Mouse (Mus musculus): ENCODE results near the gene Smarcb1. TPM values are rescaled to one million over a fixed set of nuclear protein-coding genes. Genes with fewer than 3 reads are reported as not detected.

The Smarcb1 gene
- polyA plus RNA-seq, 2 experiments, result 116 to 177 TPM

DNA sequence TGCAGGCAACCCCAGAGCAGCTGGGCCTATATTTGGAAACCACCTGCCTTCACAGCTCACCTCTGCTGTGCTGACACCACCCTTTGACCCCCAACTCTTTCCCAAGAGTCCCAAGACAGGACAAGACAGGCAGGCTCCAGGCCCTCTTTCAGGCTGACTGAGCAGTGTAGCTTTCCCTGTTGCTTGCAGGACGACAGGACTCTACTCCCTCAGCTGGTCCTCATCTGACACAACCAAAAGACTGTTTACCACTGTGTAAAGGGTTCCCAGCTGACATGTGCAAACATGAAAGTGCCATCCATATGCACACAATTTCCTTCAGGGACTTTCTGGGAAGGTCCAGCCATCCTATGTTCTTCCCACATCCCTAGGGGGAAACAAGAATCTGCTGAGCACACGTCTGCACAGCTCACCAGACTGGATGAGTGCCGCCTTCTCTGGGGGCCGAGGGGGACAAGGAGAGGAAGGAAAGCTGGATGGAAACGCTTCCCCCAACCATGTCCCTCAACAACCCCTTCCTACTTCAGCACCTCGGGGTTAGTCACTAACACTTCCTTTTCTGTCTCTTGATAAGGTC is 8.3 kb downstream of the Smarcb1 start:
- no peak for ATAC-seq (ENCODE audit: low FRiP score, low read depth)
- Histone ChIP-seq H3K27ac (replicated peaks; ENCODE audit: low read depth, low read length) (no peak overlapping the region; the same call in 1 of the 2 replicates), H3K4me1 (ENCODE audit: control insufficient read depth, insufficient read depth, low read length) (peaks cover 10% of the 10 kb centered on the region; the same call in 1 of the 2 replicates), H3K9me3 (ENCODE audit: control insufficient read depth, low read length) (no peaks in the 10 kb centered on the region), H3K4me3 (replicated peaks; ENCODE audit: low read length) (no peak overlapping the region), H3K4me2 (replicated peaks; ENCODE audit: low read depth, low read length, severe bottlenecking) (no peak overlapping the region), H3K27me3 (ENCODE audit: control insufficient read depth, insufficient read depth, low read length) (no peaks in the 10 kb centered on the region), H3K36me3 (ENCODE audit: control insufficient read depth, insufficient read depth, low read length) (peaks cover 77% of the 10 kb centered on the region), H3K9ac (ENCODE audit: low read depth, low read length, severe bottlenecking) (no peak overlapping the region)
- no peak for TF ChIP-seq POLR2A (IDR thresholded peaks at IDR 0.05; ENCODE audit: borderline replicate concordance, extremely low read depth, insufficient read depth, insufficient read length)
- WGBS, result 53% methylated on average over 6 of the region's 6 CpGs
- no peak for DNase-seq (ENCODE audit: low spot score)

DNA sequence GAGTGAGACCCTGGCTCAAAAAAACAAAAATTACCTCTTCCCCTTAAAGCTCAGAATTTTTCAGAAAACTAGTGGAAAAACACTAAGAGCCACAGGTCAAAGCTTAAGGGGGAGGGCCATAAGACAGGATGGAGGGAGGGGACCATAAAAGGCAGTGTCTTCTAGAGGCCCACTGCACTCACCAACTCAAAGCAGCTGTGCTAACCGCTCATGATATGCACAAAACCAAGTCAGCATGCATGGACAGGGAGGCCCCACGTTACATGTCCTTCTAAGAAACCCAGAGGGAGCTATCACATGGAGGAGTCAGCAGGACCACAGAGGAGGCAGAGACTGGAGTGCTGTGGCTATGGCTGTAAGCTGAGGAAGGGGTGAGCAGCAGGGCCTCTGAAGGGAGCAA is 10.7 kb downstream of the Smarcb1 start:
- Histone ChIP-seq H3K27me3 (ENCODE audit: control insufficient read depth, insufficient read depth, low read length) (no peaks in the 10 kb centered on the region), H3K4me3 (replicated peaks; ENCODE audit: low read length) (no peak overlapping the region), H3K4me1 (ENCODE audit: control insufficient read depth, insufficient read depth, low read length) (no peaks in the 10 kb centered on the region), H3K4me2 (replicated peaks; ENCODE audit: low read depth, low read length, severe bottlenecking) (no peak overlapping the region), H3K9ac (ENCODE audit: low read depth, low read length, severe bottlenecking) (no peak overlapping the region), H3K36me3 (ENCODE audit: control insufficient read depth, insufficient read depth, low read length) (peaks cover 86% of the 10 kb centered on the region), H3K27ac (replicated peaks; ENCODE audit: low read depth, low read length) (no peak overlapping the region), H3K9me3 (ENCODE audit: control insufficient read depth, low read length) (no peaks in the 10 kb centered on the region)
- ATAC-seq (ENCODE audit: low FRiP score, low read depth) (no peak), DNase-seq (ENCODE audit: low spot score) (no peak)
- TF ChIP-seq POLR2A (IDR thresholded peaks at IDR 0.05; ENCODE audit: borderline replicate concordance, extremely low read depth, insufficient read depth, insufficient read length), result no peak
- WGBS, result 65% methylated on average over 2 of the region's 2 CpGs

DNA sequence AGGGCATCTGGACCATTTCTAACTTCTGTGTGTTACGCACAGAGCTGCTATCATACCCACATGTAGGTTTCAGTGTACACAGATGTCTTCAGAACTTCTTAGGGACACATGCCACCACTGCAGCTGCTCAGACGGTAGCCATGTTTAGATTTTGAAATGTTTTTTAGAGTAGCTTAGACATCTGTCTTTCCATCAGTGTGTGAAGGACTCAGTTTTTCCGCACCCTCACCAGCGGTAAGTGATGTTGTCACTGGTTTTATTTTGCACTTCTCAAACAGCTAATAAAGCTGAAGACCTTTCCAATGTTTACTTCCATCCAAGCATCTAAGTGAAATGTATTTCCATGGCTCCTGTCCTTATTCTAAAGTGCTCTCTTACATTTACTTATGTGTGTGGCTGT is 14.5 kb downstream of the Smarcb1 start:
- no peak for DNase-seq (ENCODE audit: low spot score)

DNA sequence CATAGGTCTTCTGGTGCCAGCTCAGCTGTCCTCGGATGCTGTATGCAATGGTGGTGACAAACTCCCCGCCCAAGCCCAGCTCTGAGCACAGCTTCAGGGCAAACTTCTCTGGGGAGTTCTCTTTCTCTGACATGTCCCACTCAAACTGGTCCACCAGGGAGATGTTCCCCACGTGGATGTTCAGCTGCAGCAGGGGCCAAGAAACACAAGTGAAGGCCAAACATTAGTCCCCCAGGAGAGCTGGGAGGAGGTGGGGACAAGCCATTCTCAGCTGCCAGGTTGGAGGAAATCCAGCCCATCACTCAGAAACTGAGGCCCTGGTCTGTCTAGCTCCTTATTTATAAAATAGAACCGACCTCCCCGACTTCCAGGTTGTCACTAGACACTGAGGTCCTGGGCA is 17.0 kb downstream of the Smarcb1 start:
- DNase-seq (ENCODE audit: low spot score) (no peak), ATAC-seq (ENCODE audit: low FRiP score, low read depth) (no peak)
- no peak overlapping the region for H3K9ac ChIP-seq (ENCODE audit: low read depth, low read length, severe bottlenecking)
- H3K4me1 ChIP-seq (ENCODE audit: control insufficient read depth, insufficient read depth, low read length), result no peaks in the 10 kb centered on the region
- no peaks in the 10 kb centered on the region for H3K9me3 ChIP-seq (ENCODE audit: control insufficient read depth, low read length)
- H3K27ac ChIP-seq (replicated peaks; ENCODE audit: low read depth, low read length), result no peak overlapping the region
- H3K4me2 ChIP-seq (replicated peaks; ENCODE audit: low read depth, low read length, severe bottlenecking), result no peak overlapping the region
- H3K4me3 ChIP-seq (replicated peaks; ENCODE audit: low read length), result no peak overlapping the region
- WGBS, result 90% methylated on average over 5 of the region's 5 CpGs
- peaks cover 88% of the 10 kb centered on the region for H3K36me3 ChIP-seq (ENCODE audit: control insufficient read depth, insufficient read depth, low read length)
- TF ChIP-seq POLR2A (IDR thresholded peaks at IDR 0.05; ENCODE audit: borderline replicate concordance, extremely low read depth, insufficient read depth, insufficient read length), result no peak
- no peaks in the 10 kb centered on the region for H3K27me3 ChIP-seq (ENCODE audit: control insufficient read depth, insufficient read depth, low read length)

More for the DNA sequence above, 14.5 kb downstream of the Smarcb1 start:
- Histone ChIP-seq H3K4me3 (replicated peaks; ENCODE audit: low read length) (no peak overlapping the region), H3K36me3 (ENCODE audit: control insufficient read depth, insufficient read depth, low read length) (peaks cover 92% of the 10 kb centered on the region), H3K27me3 (ENCODE audit: control insufficient read depth, insufficient read depth, low read length) (no peaks in the 10 kb centered on the region), H3K4me2 (replicated peaks; ENCODE audit: low read depth, low read length, severe bottlenecking) (no peak overlapping the region), H3K4me1 (ENCODE audit: control insufficient read depth, insufficient read depth, low read length) (no peaks in the 10 kb centered on the region), H3K9me3 (ENCODE audit: control insufficient read depth, low read length) (no peaks in the 10 kb centered on the region), H3K9ac (ENCODE audit: low read depth, low read length, severe bottlenecking) (no peak overlapping the region), H3K27ac (replicated peaks; ENCODE audit: low read depth, low read length) (no peak overlapping the region)
- no peak for ATAC-seq (ENCODE audit: low FRiP score, low read depth)
- TF ChIP-seq POLR2A (IDR thresholded peaks at IDR 0.05; ENCODE audit: borderline replicate concordance, extremely low read depth, insufficient read depth, insufficient read length), result no peak
- WGBS, result 89% methylated on average over 4 of the region's 4 CpGs

DNA sequence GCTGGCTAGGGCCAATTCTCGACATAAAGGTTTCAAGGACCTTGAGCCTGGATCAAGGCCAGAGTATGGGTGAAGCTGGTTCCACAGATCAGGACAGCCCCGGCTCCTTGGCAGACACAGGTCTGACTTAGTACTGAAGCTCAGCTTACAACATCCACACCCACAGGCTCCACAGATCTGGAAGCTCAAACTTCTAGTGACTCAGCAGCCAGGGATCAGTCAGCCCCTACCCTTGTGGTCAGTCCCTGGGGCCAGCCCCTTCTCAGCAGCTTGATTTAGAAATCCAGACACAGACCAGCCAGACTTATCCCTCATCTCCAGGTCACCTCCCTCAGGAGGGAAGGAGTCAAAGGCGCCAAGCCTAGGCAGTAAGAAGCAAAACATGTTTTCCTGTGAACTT is 22.6 kb downstream of the Smarcb1 start:
- TF ChIP-seq POLR2A (IDR thresholded peaks at IDR 0.05; ENCODE audit: borderline replicate concordance, extremely low read depth, insufficient read depth, insufficient read length), result no peak
- Histone ChIP-seq H3K9ac (ENCODE audit: low read depth, low read length, severe bottlenecking) (no peak overlapping the region), H3K36me3 (ENCODE audit: control insufficient read depth, insufficient read depth, low read length) (peaks cover 76% of the 10 kb centered on the region), H3K9me3 (ENCODE audit: control insufficient read depth, low read length) (no peaks in the 10 kb centered on the region), H3K27ac (replicated peaks; ENCODE audit: low read depth, low read length) (no peak overlapping the region), H3K4me1 (ENCODE audit: control insufficient read depth, insufficient read depth, low read length) (no peaks in the 10 kb centered on the region), H3K4me2 (replicated peaks; ENCODE audit: low read depth, low read length, severe bottlenecking) (no peak overlapping the region), H3K4me3 (replicated peaks; ENCODE audit: low read length) (no peak overlapping the region), H3K27me3 (ENCODE audit: control insufficient read depth, insufficient read depth, low read length) (no peaks in the 10 kb centered on the region)
- no peak for DNase-seq (ENCODE audit: low spot score)
- WGBS, result 83% methylated on average over 3 of the region's 3 CpGs
- no peak for ATAC-seq (ENCODE audit: low FRiP score, low read depth)
